9 mouse cellular contexts compared by ENCODE assay signal in the genomic region with DNA sequence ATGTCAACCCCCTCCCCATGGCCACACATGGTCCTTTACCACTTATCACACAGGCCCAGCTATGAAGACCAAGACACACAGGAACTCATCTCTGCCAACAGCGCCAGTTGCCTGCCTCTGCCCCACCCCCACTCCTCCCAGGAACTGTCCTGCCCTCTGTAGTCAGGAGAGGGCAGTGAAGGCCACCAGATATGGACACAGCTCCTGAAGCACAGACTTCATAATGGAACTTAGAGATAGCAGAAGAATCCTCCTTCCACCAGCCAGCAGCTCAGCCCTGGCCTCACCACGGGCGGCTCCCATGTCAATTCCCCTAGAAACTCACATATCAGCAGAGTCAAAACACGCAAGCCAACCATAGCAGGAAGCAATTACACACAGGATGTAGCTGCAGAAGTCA. TPM values are rescaled to one million over a fixed set of nuclear protein-coding genes. Genes with fewer than 3 reads are reported as not detected.
A peak's percentile ranks its signal among the peaks of the same experiment; 100 is the strongest.
DNase-seq lines count a peak whose midpoint lies in the region; ATAC-seq lines count a peak whose summit lies in the region.
"Had no signal": no experiment of that assay in that cellular context is flagged by ENCODE, and none has a peak within 500 bp of the region (broad histone marks: within the 10 kb centered on the region; RNA-seq: fewer than 3 reads in every experiment).

No protein-coding gene starts in this region.

- ATAC-seq in common myeloid progenitor, adult 5-6 weeks (replicated peaks; ENCODE audit: low read depth, poor library complexity, severe bottlenecking): peak; percentile 76; the same call in 1 of the 2 replicates

- intact Hi-C loops in heart, postnatal 14 days (cut with DNase I): no loop called here
- intact Hi-C loops in left cerebral cortex, postnatal 14 days (cut with DNase I): loop anchor here (10.0 kb wide), 1 partner anchor 129 kb away; a partner anchor contains a TSS

- peak; percentile 24 to 43 for DNase-seq in heart, adult 18-20 months
- DNase-seq in heart, adult 11 months: no peak
- peak; percentile 17 for DNase-seq in NIH3T3 (ENCODE audit: low read depth)
- DNase-seq in heart, postnatal 14 days: peak; percentile 17 to 37
- DNase-seq in left cerebral cortex, postnatal 14 days (ENCODE audit: low spot score in 2 of 2): peak; percentile 64 to 81
- DNase-seq in ovary, postnatal 14 days (ENCODE audit: low spot score): peak; percentile 21
- no peak for DNase-seq in thymus, adult 18-20 months

RNA-seq across cellular contexts. Expression of a gene that starts 49.9 kb away (rescaled TPM):
- total RNA-seq in heart, adult 18-20 months (2021): not detected
- not detected in 2 replicates for total RNA-seq in common myeloid progenitor, adult 5-6 weeks (2017)
- total RNA-seq in heart, postnatal 14 days (2021): not detected
- total RNA-seq in left cerebral cortex, postnatal 14 days (2021): not detected
- total RNA-seq: gastrocnemius, postnatal 36 days had no signal

Comparison
In these comparisons a context has a peak if more than half of its experiments do, and no peak if none do; other contexts are left out.
1. DNase-seq: peak in heart, adult 18-20 months (2 of 2), NIH3T3 (single experiment), heart, postnatal 14 days (2 of 2), left cerebral cortex, postnatal 14 days (2 of 2) and ovary, postnatal 14 days (single experiment); none in heart, adult 11 months (single experiment) and thymus, adult 18-20 months (0 of 2).